Mouse (Mus musculus) midbrain, embryonic 14.5 days (tissue): ENCODE measurements at regions not wholly inside any gene's neighbourhood (a gene's known extent, or its start where the extent isn't known, plus 50 kb on each side); places are given as distances from the start of the nearest gene placed in this dataset.
A peak's percentile ranks its signal among the peaks of the same experiment; 100 is the strongest.

ENCODE experiments used
- ATAC-seq: fragments of 200-750 bp; cut with Nextera tagmentation; 2 replicates; pipeline ENCODE4 v1.8.0; 2017; ENCODE audit warnings: moderate number of reproducible peaks, moderate library complexity; ENCODE audit not compliant: low FRiP score, low TSS enrichment
- DNase-seq: peaks from one replicate; pipeline ENCODE4 v3.0.0-alpha.2; 2015
- H3K27ac ChIP-seq: fragments of 300-500 bp; sonication (generic); replicated peaks from 2 replicates; pipeline ENCODE4 v1.5.1; 2014; ENCODE audit warnings: mild to moderate bottlenecking, low read depth, low read length, moderate library complexity
- H3K27me3 ChIP-seq: fragments of 300-500 bp; sonication (generic); 2 replicates; pipeline ENCODE4 v1.6.1; 2014; ENCODE audit warnings: low read length, control low read depth, mixed read lengths; ENCODE audit not compliant: control insufficient read depth, insufficient read depth
- H3K36me3 ChIP-seq: fragments of 300-500 bp; sonication (generic); 2 replicates; pipeline ENCODE4 v1.6.1; 2014; ENCODE audit warnings: low read length, control low read depth; ENCODE audit not compliant: control insufficient read depth, insufficient read depth
- H3K4me1 ChIP-seq: fragments of 300-500 bp; sonication (generic); 2 replicates; pipeline ENCODE4 v1.6.1; 2014; ENCODE audit warnings: mild to moderate bottlenecking, antibody characterized with exemption, low read length, control low read depth; ENCODE audit not compliant: control insufficient read depth, insufficient read depth
- H3K4me2 ChIP-seq: fragments of 300-500 bp; sonication (generic); 2 replicates; pipeline ENCODE4 v1.6.1; 2014; ENCODE audit warnings: mild to moderate bottlenecking, low read length, moderate library complexity
- H3K4me3 ChIP-seq: fragments of 300-500 bp; sonication (generic); replicated peaks from 2 replicates; pipeline ENCODE4 v1.5.1; 2014; ENCODE audit warnings: low read depth, low read length
- H3K9ac ChIP-seq: fragments of 300-500 bp; sonication (generic); replicated peaks from 2 replicates; pipeline ENCODE4 v1.6.1; 2014; ENCODE audit warnings: mild to moderate bottlenecking, low read length, moderate library complexity
- H3K9me3 ChIP-seq: fragments of 300-500 bp; sonication (generic); 2 replicates; pipeline ENCODE4 v1.6.1; 2016; ENCODE audit warnings: low read length, control low read depth, mixed read lengths; ENCODE audit not compliant: control insufficient read depth
- WGBS: fragments of 180-500 bp; shearing (Covaris S2); extraction: QIAGEN DNeasy Blood & Tissue Kit; methylation state at CpG from one replicate; pipeline ENCODE4 v1.1.7; 2014; 5-methylcytosine and 5-hydroxymethylcytosine counted together

GRCm38 (mm10) chr8:90728011-90728410 lies 89.2 kb downstream of the Gm19935 start:
- Histone ChIP-seq H3K9me3 (no peaks in the 10 kb centered on the region), H3K4me3 (no peak overlapping the region), H3K27me3 (no peaks in the 10 kb centered on the region), H3K36me3 (no peaks in the 10 kb centered on the region), H3K9ac (no peak overlapping the region), H3K4me1 (no peaks in the 10 kb centered on the region), H3K27ac (no peak overlapping the region), H3K4me2 (no peak overlapping the region)
- no peak for DNase-seq
- 0% methylated on average over 1 of the region's 1 CpGs for WGBS
- ATAC-seq, result no peak

- Histone ChIP-seq H3K9ac (no peak overlapping the region), H3K9me3 (no peaks in the 10 kb centered on the region), H3K27ac (no peak overlapping the region), H3K36me3 (no peaks in the 10 kb centered on the region), H3K4me2 (no peak overlapping the region), H3K4me3 (no peak overlapping the region), H3K27me3 (no peaks in the 10 kb centered on the region), H3K4me1 (no peaks in the 10 kb centered on the region)
- DNase-seq (no peak), ATAC-seq (no peak)
- WGBS, result 92% methylated on average over 5 of the region's 5 CpGs
Measured at GRCm38 (mm10) chr8:90725188-90725587, 92.0 kb downstream of the Gm19935 start.

- ATAC-seq (no peak), DNase-seq (no peak)
- no peak overlapping the region for H3K4me3 ChIP-seq
- no peak overlapping the region for H3K4me2 ChIP-seq
- H3K9me3 ChIP-seq, result no peaks in the 10 kb centered on the region
- no peaks in the 10 kb centered on the region for H3K36me3 ChIP-seq
- no peaks in the 10 kb centered on the region for H3K27me3 ChIP-seq
- 70% methylated on average over 3 of the region's 3 CpGs for WGBS
- no peaks in the 10 kb centered on the region for H3K4me1 ChIP-seq
- no peak overlapping the region for H3K27ac ChIP-seq
- H3K9ac ChIP-seq, result no peak overlapping the region
Measured at GRCm38 (mm10) chr8:90716436-90716835, 100.8 kb downstream of the Gm19935 start.

- 7% methylated on average over 5 of the region's 5 CpGs for WGBS
Measured at GRCm38 (mm10) chr8:90708524-90708923, 108.7 kb downstream of the Gm19935 start.

GRCm38 (mm10) chr8:90692516-90692915 lies 124.7 kb downstream of the Gm19935 start:
- no peak for DNase-seq
- no peaks in the 10 kb centered on the region for H3K36me3 ChIP-seq
- no peaks in the 10 kb centered on the region for H3K27me3 ChIP-seq
- no peaks in the 10 kb centered on the region for H3K9me3 ChIP-seq
- H3K27ac ChIP-seq, result no peak overlapping the region
- no peak overlapping the region for H3K4me3 ChIP-seq
- H3K4me2 ChIP-seq, result no peak overlapping the region
- no peaks in the 10 kb centered on the region for H3K4me1 ChIP-seq
- ATAC-seq, result no peak
- no peak overlapping the region for H3K9ac ChIP-seq
- 96% methylated on average over 3 of the region's 3 CpGs for WGBS

More at GRCm38 (mm10) chr8:90708524-90708923, 108.7 kb downstream of the Gm19935 start:
- Histone ChIP-seq H3K4me3 (no peak overlapping the region), H3K9me3 (no peaks in the 10 kb centered on the region), H3K9ac (no peak overlapping the region), H3K36me3 (no peaks in the 10 kb centered on the region), H3K4me1 (peaks cover 8% of the 10 kb centered on the region; the same call in 1 of the 2 replicates), H3K27ac (peak overlapping the region; percentile 41; the same call in 1 of the 2 replicates), H3K4me2 (peak overlapping the region; percentile 34), H3K27me3 (no peaks in the 10 kb centered on the region)
- DNase-seq (peak; percentile 94), ATAC-seq (no peak; the same call in 1 of the 2 replicates)

- H3K27me3 ChIP-seq, result no peaks in the 10 kb centered on the region
- no peak overlapping the region for H3K27ac ChIP-seq
- no peaks in the 10 kb centered on the region for H3K4me1 ChIP-seq
- WGBS, result 90% methylated on average over 2 of the region's 2 CpGs
- no peak overlapping the region for H3K4me2 ChIP-seq
- H3K9ac ChIP-seq, result no peak overlapping the region
- no peaks in the 10 kb centered on the region for H3K36me3 ChIP-seq
- H3K9me3 ChIP-seq, result no peaks in the 10 kb centered on the region
- no peak overlapping the region for H3K4me3 ChIP-seq
- no peak for ATAC-seq
- DNase-seq, result no peak
Measured at GRCm38 (mm10) chr8:90685076-90685475, 132.1 kb downstream of the Gm19935 start.

GRCm38 (mm10) chr8:90670471-90671057 lies 146.6 kb downstream of the Gm19935 start:
- H3K9me3 ChIP-seq, result peaks cover 4% of the 10 kb centered on the region; the same call in 1 of the 2 replicates
- ATAC-seq (peak; percentile 46; the same call in 1 of the 2 replicates), DNase-seq (peak; percentile 85)
- no peaks in the 10 kb centered on the region for H3K27me3 ChIP-seq
- WGBS, result under 1% methylated on average over 14 of the region's 14 CpGs
- peak overlapping the region; percentile 49 for H3K4me2 ChIP-seq
- peak overlapping the region; percentile 81 for H3K27ac ChIP-seq
- no peaks in the 10 kb centered on the region for H3K36me3 ChIP-seq
- peaks cover 22% of the 10 kb centered on the region for H3K4me1 ChIP-seq
- peak overlapping the region; percentile 11 for H3K4me3 ChIP-seq
- H3K9ac ChIP-seq, result no peak overlapping the region; the same call in 1 of the 2 replicates

GRCm38 (mm10) chr8:90669396-90669795 lies 147.8 kb downstream of the Gm19935 start:
- no peaks in the 10 kb centered on the region for H3K36me3 ChIP-seq
- no peak overlapping the region for H3K4me3 ChIP-seq
- DNase-seq (peak; percentile 60), ATAC-seq (no peak)
- no peak overlapping the region for H3K4me2 ChIP-seq
- WGBS, result 8% methylated on average over 9 of the region's 9 CpGs
- peak overlapping the region; percentile 81; the same call in 1 of the 2 replicates for H3K27ac ChIP-seq
- H3K4me1 ChIP-seq, result peaks cover 22% of the 10 kb centered on the region
- no peaks in the 10 kb centered on the region for H3K27me3 ChIP-seq
- H3K9me3 ChIP-seq, result peaks cover 4% of the 10 kb centered on the region; the same call in 1 of the 2 replicates
- no peak overlapping the region for H3K9ac ChIP-seq

GRCm38 (mm10) chr8:90659066-90659465 lies 158.1 kb downstream of the Gm19935 start:
- no peaks in the 10 kb centered on the region for H3K36me3 ChIP-seq
- WGBS, result 5% methylated on average over 3 of the region's 3 CpGs
- peak; percentile 37; the same call in 1 of the 2 replicates for ATAC-seq
- peaks cover 7% of the 10 kb centered on the region for H3K4me1 ChIP-seq
- peak; percentile 63 for DNase-seq
- no peak overlapping the region for H3K27ac ChIP-seq
- H3K4me3 ChIP-seq, result no peak overlapping the region
- H3K4me2 ChIP-seq, result no peak overlapping the region
- H3K9me3 ChIP-seq, result peaks cover 7% of the 10 kb centered on the region
- no peaks in the 10 kb centered on the region for H3K27me3 ChIP-seq
- no peak overlapping the region for H3K9ac ChIP-seq
